Mouse (Mus musculus): ENCODE data around the gene Ociad2. TPM values are rescaled to one million over a fixed set of nuclear protein-coding genes. Genes with fewer than 3 reads are reported as not detected.

The Ociad2 gene
- polyA plus RNA-seq, 1 experiment from 2014 or later = 9.4 TPM

- no peak for DNase-seq (ENCODE audit: low spot score)
- no peak overlapping the region for H3K4me3 ChIP-seq
- 94% methylated on average over 2 of the region's 2 CpGs for WGBS
- peaks cover 85% of the 10 kb centered on the region for H3K36me3 ChIP-seq (replicated peaks)
- no peaks in the 10 kb centered on the region for H3K4me1 ChIP-seq
- no peaks in the 10 kb centered on the region for H3K9me3 ChIP-seq
- no peaks in the 10 kb centered on the region for H3K27me3 ChIP-seq (replicated peaks; ENCODE audit: low read depth, poor library complexity, severe bottlenecking)
- no peak overlapping the region for H3K27ac ChIP-seq (replicated peaks)
Observed at GRCm38 (mm10) chr5:73314654-73315053, 26.2 kb downstream of the Ociad2 start.

GRCm38 (mm10) chr5:73313591-73313990 is 27.2 kb downstream of the Ociad2 start:
- Histone ChIP-seq H3K36me3 (replicated peaks) (peaks cover 91% of the 10 kb centered on the region), H3K27ac (replicated peaks) (no peak overlapping the region), H3K4me3 (no peak overlapping the region), H3K9me3 (no peaks in the 10 kb centered on the region), H3K4me1 (no peaks in the 10 kb centered on the region), H3K27me3 (replicated peaks; ENCODE audit: low read depth, poor library complexity, severe bottlenecking) (no peaks in the 10 kb centered on the region)
- WGBS = 92% methylated on average over 10 of the region's 10 CpGs
- no peak for DNase-seq (ENCODE audit: low spot score)

- WGBS = 94% methylated on average over 5 of the region's 5 CpGs
- Histone ChIP-seq H3K4me3 (no peak overlapping the region), H3K27ac (replicated peaks) (no peak overlapping the region), H3K4me1 (no peaks in the 10 kb centered on the region), H3K36me3 (replicated peaks) (peaks cover 98% of the 10 kb centered on the region), H3K9me3 (no peaks in the 10 kb centered on the region), H3K27me3 (replicated peaks; ENCODE audit: low read depth, poor library complexity, severe bottlenecking) (no peaks in the 10 kb centered on the region)
- no peak for DNase-seq (ENCODE audit: low spot score)
Observed at GRCm38 (mm10) chr5:73311458-73311857, 29.4 kb downstream of the Ociad2 start.

GRCm38 (mm10) chr5:73310401-73310800 is 30.4 kb downstream of the Ociad2 start:
- Histone ChIP-seq H3K4me3 (no peak overlapping the region), H3K36me3 (replicated peaks) (peaks cover 98% of the 10 kb centered on the region), H3K4me1 (no peaks in the 10 kb centered on the region), H3K27me3 (replicated peaks; ENCODE audit: low read depth, poor library complexity, severe bottlenecking) (no peaks in the 10 kb centered on the region), H3K9me3 (no peaks in the 10 kb centered on the region), H3K27ac (replicated peaks) (no peak overlapping the region)
- WGBS = 92% methylated on average over 1 of the region's 1 CpGs
- no peak for DNase-seq (ENCODE audit: low spot score)

GRCm38 (mm10) chr5:73309496-73309895 is 31.3 kb downstream of the Ociad2 start:
- no peak for DNase-seq (ENCODE audit: low spot score)
- Histone ChIP-seq H3K4me1 (no peaks in the 10 kb centered on the region), H3K36me3 (replicated peaks) (peaks cover 98% of the 10 kb centered on the region), H3K27ac (replicated peaks) (no peak overlapping the region), H3K27me3 (replicated peaks; ENCODE audit: low read depth, poor library complexity, severe bottlenecking) (no peaks in the 10 kb centered on the region), H3K9me3 (no peaks in the 10 kb centered on the region), H3K4me3 (no peak overlapping the region)
- WGBS = 91% methylated on average over 4 of the region's 4 CpGs

GRCm38 (mm10) chr5:73307297-73307696 is 33.5 kb downstream of the Ociad2 start:
- no peak overlapping the region for H3K27ac ChIP-seq (replicated peaks)
- H3K27me3 ChIP-seq (replicated peaks; ENCODE audit: low read depth, poor library complexity, severe bottlenecking) = no peaks in the 10 kb centered on the region
- H3K9me3 ChIP-seq = no peaks in the 10 kb centered on the region
- no peaks in the 10 kb centered on the region for H3K4me1 ChIP-seq
- 95% methylated on average over 3 of the region's 3 CpGs for WGBS
- peaks cover 99% of the 10 kb centered on the region for H3K36me3 ChIP-seq (replicated peaks)
- DNase-seq (ENCODE audit: low spot score) = no peak
- H3K4me3 ChIP-seq = no peak overlapping the region

GRCm38 (mm10) chr5:73306486-73306885 is 34.3 kb downstream of the Ociad2 start:
- WGBS = 95% methylated on average over 6 of the region's 6 CpGs
- Histone ChIP-seq H3K9me3 (no peaks in the 10 kb centered on the region), H3K27ac (replicated peaks) (no peak overlapping the region), H3K36me3 (replicated peaks) (peaks cover 100% of the 10 kb centered on the region), H3K4me1 (no peaks in the 10 kb centered on the region), H3K4me3 (no peak overlapping the region), H3K27me3 (replicated peaks; ENCODE audit: low read depth, poor library complexity, severe bottlenecking) (no peaks in the 10 kb centered on the region)
- no peak for DNase-seq (ENCODE audit: low spot score)

- DNase-seq (ENCODE audit: low spot score) = no peak
- Histone ChIP-seq H3K9me3 (no peaks in the 10 kb centered on the region), H3K27me3 (replicated peaks; ENCODE audit: low read depth, poor library complexity, severe bottlenecking) (no peaks in the 10 kb centered on the region), H3K27ac (replicated peaks) (no peak overlapping the region), H3K4me3 (no peak overlapping the region), H3K36me3 (replicated peaks) (peaks cover 98% of the 10 kb centered on the region), H3K4me1 (no peaks in the 10 kb centered on the region)
- 90% methylated on average over 12 of the region's 12 CpGs for WGBS
Observed at GRCm38 (mm10) chr5:73304507-73304906, 36.3 kb downstream of the Ociad2 start.

GRCm38 (mm10) chr5:73301601-73302307 is 39.1 kb downstream of the Ociad2 start:
- Histone ChIP-seq H3K36me3 (replicated peaks) (peaks cover 96% of the 10 kb centered on the region), H3K4me3 (no peak overlapping the region), H3K27me3 (replicated peaks; ENCODE audit: low read depth, poor library complexity, severe bottlenecking) (no peaks in the 10 kb centered on the region), H3K27ac (replicated peaks) (no peak overlapping the region), H3K9me3 (no peaks in the 10 kb centered on the region), H3K4me1 (no peaks in the 10 kb centered on the region)
- WGBS = 88% methylated on average over 7 of the region's 7 CpGs
- DNase-seq (ENCODE audit: low spot score) = no peak

GRCm38 (mm10) chr5:73295916-73296315 is 44.9 kb downstream of the Ociad2 start:
- H3K9me3 ChIP-seq = no peaks in the 10 kb centered on the region
- H3K27ac ChIP-seq (replicated peaks) = no peak overlapping the region
- peaks cover 61% of the 10 kb centered on the region for H3K36me3 ChIP-seq (replicated peaks)
- peaks cover 19% of the 10 kb centered on the region for H3K4me1 ChIP-seq
- 91% methylated on average over 4 of the region's 4 CpGs for WGBS
- no peak for DNase-seq (ENCODE audit: low spot score)
- H3K27me3 ChIP-seq (replicated peaks; ENCODE audit: low read depth, poor library complexity, severe bottlenecking) = no peaks in the 10 kb centered on the region
- H3K4me3 ChIP-seq = no peak overlapping the region

GRCm38 (mm10) chr5:73295016-73295415 is 45.8 kb downstream of the Ociad2 start:
- 97% methylated on average over 7 of the region's 7 CpGs for WGBS
- Histone ChIP-seq H3K27me3 (replicated peaks; ENCODE audit: low read depth, poor library complexity, severe bottlenecking) (no peaks in the 10 kb centered on the region), H3K27ac (replicated peaks) (no peak overlapping the region), H3K36me3 (replicated peaks) (peaks cover 53% of the 10 kb centered on the region), H3K9me3 (no peaks in the 10 kb centered on the region), H3K4me3 (no peak overlapping the region), H3K4me1 (peaks cover 19% of the 10 kb centered on the region)
- no peak for DNase-seq (ENCODE audit: low spot score)

- Histone ChIP-seq H3K27me3 (replicated peaks; ENCODE audit: low read depth, poor library complexity, severe bottlenecking) (no peaks in the 10 kb centered on the region), H3K36me3 (replicated peaks) (peaks cover 40% of the 10 kb centered on the region), H3K4me3 (peak overlapping the region; percentile 98), H3K9me3 (no peaks in the 10 kb centered on the region), H3K4me1 (peaks cover 19% of the 10 kb centered on the region), H3K27ac (replicated peaks) (peak overlapping the region; percentile 96)
- WGBS = 17% methylated on average over 8 of the region's 8 CpGs
- DNase-seq (ENCODE audit: low spot score) = no peak
Observed at GRCm38 (mm10) chr5:73293458-73293827, 47.4 kb downstream of the Ociad2 start.

GRCm38 (mm10) chr5:73292502-73293457 is 48.0 kb downstream of the Ociad2 start, which contains the start of gene Ociad1:
Gene Ociad1, plus strand, starts transcription at chr5:73292784.
- H3K36me3 ChIP-seq (replicated peaks) = peaks cover 34% of the 10 kb centered on the region
- WGBS = under 1% methylated on average over 58 of the region's 58 CpGs
- no peaks in the 10 kb centered on the region for H3K9me3 ChIP-seq
- peaks cover 19% of the 10 kb centered on the region for H3K4me1 ChIP-seq
- H3K27me3 ChIP-seq (replicated peaks; ENCODE audit: low read depth, poor library complexity, severe bottlenecking) = no peaks in the 10 kb centered on the region
- peak; percentile 98 for DNase-seq (ENCODE audit: low spot score)
- peak within 1 kb of the TSS; percentile 98 for H3K4me3 ChIP-seq
- peak within 1 kb of the TSS; percentile 96 for H3K27ac ChIP-seq (replicated peaks)

All from embryonic facial prominence, embryonic 10.5 days (tissue).